Mouse (Mus musculus) forebrain, embryonic 10.5 days (tissue): Measurements from ENCODE around the gene Oas1g. TPM values are rescaled to one million over a fixed set of nuclear protein-coding genes. Genes with fewer than 3 reads are reported as not detected.
"Not testable (repeated sequence)": the region's sequence is repeated elsewhere in the genome, so short reads cannot be mapped to it uniquely, and the experiment has no call there.

Source experiments
- DNase-seq: peaks from one replicate; pipeline ENCODE4 v3.0.0-alpha.2; 2017; ENCODE audit warnings: low spot score; ENCODE audit errors: extremely low spot score
- H3K27ac ChIP-seq: fragments of 300-500 bp; sonication (generic); 2 replicates; pipeline ENCODE4 v1.5.1; 2016; ENCODE audit warnings: mild to moderate bottlenecking
- H3K27me3 ChIP-seq: fragments of 300-500 bp; sonication (generic); 2 replicates; pipeline ENCODE4 v1.6.1; 2016; ENCODE audit warnings: mild to moderate bottlenecking; ENCODE audit not compliant: poor library complexity, severe bottlenecking
- H3K36me3 ChIP-seq: fragments of 300-500 bp; sonication (generic); replicated peaks from 2 replicates; pipeline ENCODE4 v1.6.1; 2016; ENCODE audit warnings: mild to moderate bottlenecking, moderate library complexity
- H3K4me1 ChIP-seq: fragments of 300-500 bp; sonication (generic); 2 replicates; pipeline ENCODE4 v1.6.1; 2016
- H3K4me3 ChIP-seq: fragments of 300-500 bp; sonication (generic); 2 replicates; pipeline ENCODE4 v1.5.1; 2016; ENCODE audit warnings: mild to moderate bottlenecking, moderate library complexity
- H3K9me3 ChIP-seq: fragments of 300-500 bp; sonication (generic); 2 replicates; pipeline ENCODE4 v1.6.1; 2016; ENCODE audit warnings: mild to moderate bottlenecking, moderate library complexity
- WGBS: fragments of 180-500 bp; shearing (Covaris S2); methylation state at CpG from one replicate; pipeline ENCODE4 v1.1.7; 2016; 5-methylcytosine and 5-hydroxymethylcytosine counted together
- polyA plus RNA-seq: library from polyadenylated mRNA; unstranded; fragments of >200 nt; fragmentation: Nextera tagmentation; extraction: Ambion mirVana; gene quantifications from 2 replicates; pipeline ENCODE4 v1.2.1, GENCODE M21; 2016

Gene Oas1g
- polyA plus RNA-seq, 1 experiment from 2014 or later = not detected

- WGBS = 71% methylated on average over 2 of the region's 2 CpGs
- H3K27me3 ChIP-seq, DNase-seq, H3K27ac ChIP-seq, H3K4me3 ChIP-seq, H3K4me1 ChIP-seq, H3K36me3 ChIP-seq, H3K9me3 ChIP-seq: not testable (repeated sequence)
These were observed 8.6 kb downstream of the Oas1g start for GRCm38 (mm10) chr5:120878803-120879202.

- not testable (repeated sequence) for DNase-seq, H3K4me3 ChIP-seq, H3K9me3 ChIP-seq, H3K4me1 ChIP-seq, H3K27ac ChIP-seq, H3K36me3 ChIP-seq, H3K27me3 ChIP-seq
- WGBS = 74% methylated on average over 2 of the region's 2 CpGs
These were observed 10.0 kb downstream of the Oas1g start for GRCm38 (mm10) chr5:120877407-120877806.

- H3K36me3 ChIP-seq, H3K9me3 ChIP-seq, DNase-seq, H3K4me3 ChIP-seq, H3K27me3 ChIP-seq, H3K27ac ChIP-seq, H3K4me1 ChIP-seq: not testable (repeated sequence)
- whole genome bisulfite sequencing = 74% methylated on average over 2 of the region's 3 CpGs
These were observed 10.6 kb downstream of the Oas1g start for GRCm38 (mm10) chr5:120876839-120877238.

GRCm38 (mm10) chr5:120871469-120871868 is 15.9 kb downstream of the Oas1g start:
- H3K27me3 ChIP-seq = no peaks in the 10 kb centered on the region
- 70% methylated on average over 2 of the region's 2 CpGs for WGBS
- no peaks in the 10 kb centered on the region for H3K4me1 ChIP-seq

GRCm38 (mm10) chr5:120870782-120871181 is 16.6 kb downstream of the Oas1g start:
- no peak for DNase-seq
- Histone ChIP-seq H3K4me3 (no peak overlapping the region), H3K27ac (no peak overlapping the region), H3K9me3 (no peaks in the 10 kb centered on the region), H3K4me1 (no peaks in the 10 kb centered on the region), H3K36me3 (no peaks in the 10 kb centered on the region), H3K27me3 (no peaks in the 10 kb centered on the region)
- WGBS = 86% methylated on average over 7 of the region's 7 CpGs

More at GRCm38 (mm10) chr5:120871469-120871868, 15.9 kb downstream of the Oas1g start:
- H3K27ac ChIP-seq = no peak overlapping the region
- H3K36me3 ChIP-seq = no peaks in the 10 kb centered on the region
- H3K4me3 ChIP-seq = no peak overlapping the region
- DNase-seq = no peak
- no peaks in the 10 kb centered on the region for H3K9me3 ChIP-seq

GRCm38 (mm10) chr5:120870081-120870480 is 17.3 kb downstream of the Oas1g start:
- 60% methylated on average over 3 of the region's 3 CpGs for WGBS
- no peak overlapping the region for H3K4me3 ChIP-seq
- no peak overlapping the region for H3K27ac ChIP-seq
- no peaks in the 10 kb centered on the region for H3K36me3 ChIP-seq
- H3K9me3 ChIP-seq = no peaks in the 10 kb centered on the region
- no peaks in the 10 kb centered on the region for H3K4me1 ChIP-seq
- H3K27me3 ChIP-seq = no peaks in the 10 kb centered on the region
- DNase-seq = no peak

- no peak overlapping the region for H3K4me3 ChIP-seq
- no peak for DNase-seq
- no peaks in the 10 kb centered on the region for H3K27me3 ChIP-seq
- H3K27ac ChIP-seq = no peak overlapping the region
- WGBS = 89% methylated on average over 7 of the region's 7 CpGs
- no peaks in the 10 kb centered on the region for H3K9me3 ChIP-seq
- no peaks in the 10 kb centered on the region for H3K4me1 ChIP-seq
- H3K36me3 ChIP-seq = no peaks in the 10 kb centered on the region
These were observed 17.9 kb downstream of the Oas1g start for GRCm38 (mm10) chr5:120869436-120870015.

GRCm38 (mm10) chr5:120865336-120865860 is 22.0 kb downstream of the Oas1g start:
- DNase-seq = no peak
- H3K36me3 ChIP-seq = no peaks in the 10 kb centered on the region
- H3K9me3 ChIP-seq = no peaks in the 10 kb centered on the region
- H3K27ac ChIP-seq = no peak overlapping the region
- no peaks in the 10 kb centered on the region for H3K27me3 ChIP-seq
- no peaks in the 10 kb centered on the region for H3K4me1 ChIP-seq
- no peak overlapping the region for H3K4me3 ChIP-seq
- 82% methylated on average over 3 of the region's 3 CpGs for WGBS

GRCm38 (mm10) chr5:120861121-120861520 is 26.3 kb downstream of the Oas1g start, which contains the start of gene Oas1h:
Gene Oas1h (plus strand): TSS chr5:120861421.
- Histone ChIP-seq H3K27me3 (no peaks in the 10 kb centered on the region), H3K27ac (no peak within 1 kb of the TSS), H3K9me3 (no peaks in the 10 kb centered on the region), H3K4me3 (no peak within 1 kb of the TSS), H3K36me3 (no peaks in the 10 kb centered on the region), H3K4me1 (no peaks in the 10 kb centered on the region)
- 52% methylated on average over 4 of the region's 4 CpGs for WGBS
- DNase-seq = no peak

GRCm38 (mm10) chr5:120859241-120859640 is 28.2 kb downstream of the Oas1g start:
- no peaks in the 10 kb centered on the region for H3K36me3 ChIP-seq
- DNase-seq = no peak
- peaks cover 7% of the 10 kb centered on the region for H3K9me3 ChIP-seq
- no peak overlapping the region for H3K27ac ChIP-seq
- H3K27me3 ChIP-seq = no peaks in the 10 kb centered on the region
- WGBS = 88% methylated on average over 2 of the region's 2 CpGs
- H3K4me3 ChIP-seq = no peak overlapping the region
- no peaks in the 10 kb centered on the region for H3K4me1 ChIP-seq

GRCm38 (mm10) chr5:120849601-120850136 is 37.7 kb downstream of the Oas1g start:
- peaks cover 11% of the 10 kb centered on the region for H3K9me3 ChIP-seq
- 59% methylated on average over 3 of the region's 3 CpGs for WGBS
- DNase-seq = peak; percentile 28
- no peak overlapping the region for H3K27ac ChIP-seq
- H3K4me3 ChIP-seq = no peak overlapping the region
- no peaks in the 10 kb centered on the region for H3K36me3 ChIP-seq
- H3K27me3 ChIP-seq = no peaks in the 10 kb centered on the region
- H3K4me1 ChIP-seq = no peaks in the 10 kb centered on the region

GRCm38 (mm10) chr5:120847067-120847466 is 40.3 kb downstream of the Oas1g start, which contains the start of gene Oas1f:
Gene Oas1f (plus strand): TSS chr5:120847367.
- no peaks in the 10 kb centered on the region for H3K9me3 ChIP-seq
- H3K4me1 ChIP-seq = no peaks in the 10 kb centered on the region
- no peak for DNase-seq
- no peak within 1 kb of the TSS for H3K4me3 ChIP-seq
- H3K27ac ChIP-seq = no peak within 1 kb of the TSS
- WGBS = 89% methylated on average over 4 of the region's 4 CpGs
- no peaks in the 10 kb centered on the region for H3K36me3 ChIP-seq
- H3K27me3 ChIP-seq = no peaks in the 10 kb centered on the region

- Histone ChIP-seq H3K27me3 (no peaks in the 10 kb centered on the region), H3K36me3 (no peaks in the 10 kb centered on the region), H3K9me3 (no peaks in the 10 kb centered on the region), H3K27ac (no peak overlapping the region), H3K4me1 (no peaks in the 10 kb centered on the region), H3K4me3 (no peak overlapping the region)
- WGBS = 88% methylated on average over 3 of the region's 3 CpGs
- DNase-seq = no peak
These were observed 42.7 kb downstream of the Oas1g start for GRCm38 (mm10) chr5:120844713-120845112.
